Mouse (Mus musculus) liver, embryonic 14.5 days (tissue): Measurements from ENCODE around the gene Pik3r2.

Experiments
- CTCF ChIP-seq: IDR thresholded peaks from 2 replicates; pipeline ENCODE4 v1.5.1; 2016; ENCODE audit warnings: antibody characterized with exemption, low read depth, control low read depth
- EP300 ChIP-seq: IDR thresholded peaks from 2 replicates; pipeline ENCODE4 v1.6.1; 2016; ENCODE audit warnings: antibody characterized with exemption, low read depth

DNA sequence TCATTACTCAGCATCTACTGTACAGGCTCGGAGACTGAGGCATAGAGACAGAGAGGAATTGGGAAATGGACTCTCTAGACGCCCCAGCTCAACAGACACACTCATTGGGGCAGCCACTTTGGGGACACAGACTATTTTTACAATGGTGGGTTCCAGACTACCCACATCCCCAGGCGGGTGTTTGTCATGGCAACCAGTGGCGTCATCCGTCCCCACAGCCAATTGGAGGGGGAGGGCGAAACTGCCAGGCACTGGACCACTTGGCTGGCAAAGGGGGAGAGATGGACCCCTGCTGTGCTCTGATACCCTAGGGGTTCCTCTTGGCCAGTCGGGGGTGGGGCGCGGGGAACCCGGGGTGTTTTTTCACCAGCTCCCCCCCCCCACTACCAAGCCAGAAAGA, 24.1 kb upstream of the Pik3r2 start:
- TF ChIP-seq CTCF (no peak), EP300 (no peak)
